29 mouse cellular contexts compared by ENCODE assay signal in the genomic region with DNA sequence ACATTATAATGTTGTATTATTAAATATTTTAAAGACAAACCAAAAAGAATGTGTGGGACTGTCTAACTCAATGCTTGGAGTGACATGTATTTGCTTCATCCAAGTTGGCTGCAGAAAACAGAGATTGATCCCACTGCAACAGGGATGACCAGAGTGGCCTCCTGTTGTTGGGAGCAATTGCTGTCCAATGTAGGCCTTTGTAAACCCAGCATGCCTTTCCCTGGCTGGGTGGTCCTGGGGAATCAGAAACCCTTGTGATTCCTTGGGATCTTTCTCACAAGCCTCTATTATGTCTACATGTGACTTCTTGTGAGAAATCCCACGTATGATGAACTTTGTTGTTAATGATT.
DNase-seq lines count a peak whose midpoint lies in the region; ATAC-seq lines count a peak whose summit lies in the region.
"Had no signal": no experiment of that assay in that cellular context is flagged by ENCODE, and none has a peak within 500 bp of the region (broad histone marks: within the 10 kb centered on the region; RNA-seq: fewer than 3 reads in every experiment).

No protein-coding gene starts in this region.

- H3K27ac ChIP-seq in embryonic facial prominence, embryonic 14.5 days (replicated peaks; ENCODE audit: low read depth, low read length), result no peak overlapping the region
- H3K27ac ChIP-seq in embryonic facial prominence, embryonic 10.5 days (replicated peaks), result no peak overlapping the region
- H3K27ac ChIP-seq in midbrain, embryonic 12.5 days (replicated peaks), result 0 out of 2 replicates have a peak overlapping the region, but pooled peaks have one; percentile 30
- H3K27ac ChIP-seq in midbrain, embryonic 16.5 days (ENCODE audit: low read length), result no peak overlapping the region
- H3K27ac ChIP-seq: embryonic facial prominence, embryonic 12.5 days; forebrain, embryonic 13.5 days; heart, adult 2 months; heart, embryonic 10.5 days; heart, embryonic 13.5 days; hindbrain, embryonic 14.5 days; hindbrain, postnatal 0 days had no signal

- no peaks in the 10 kb centered on the region for H3K36me3 ChIP-seq in embryonic facial prominence, embryonic 14.5 days (ENCODE audit: control insufficient read depth, insufficient read depth, low read length)
- no peaks in the 10 kb centered on the region for H3K36me3 ChIP-seq in embryonic facial prominence, embryonic 10.5 days (replicated peaks)
- no peaks in the 10 kb centered on the region for H3K36me3 ChIP-seq in midbrain, embryonic 12.5 days
- no peaks in the 10 kb centered on the region for H3K36me3 ChIP-seq in midbrain, embryonic 16.5 days (ENCODE audit: control insufficient read depth, insufficient read depth, low read length)
- H3K36me3 ChIP-seq: embryonic facial prominence, embryonic 12.5 days; G1E; heart, embryonic 10.5 days; heart, embryonic 13.5 days had no signal

- H3K4me3 ChIP-seq in embryonic facial prominence, embryonic 14.5 days (ENCODE audit: low read depth, low read length), result no peak overlapping the region
- H3K4me3 ChIP-seq in embryonic facial prominence, embryonic 10.5 days, result no peak overlapping the region
- no peak overlapping the region for H3K4me3 ChIP-seq in midbrain, embryonic 12.5 days
- H3K4me3 ChIP-seq in midbrain, embryonic 16.5 days (ENCODE audit: low read depth, low read length), result no peak overlapping the region
- H3K4me3 ChIP-seq: embryonic facial prominence, embryonic 12.5 days; erythroblast, embryonic 14.5 days; forebrain, embryonic 13.5 days; heart, adult 2 months; heart, embryonic 10.5 days; heart, embryonic 13.5 days had no signal

- no peaks in the 10 kb centered on the region for H3K4me1 ChIP-seq in embryonic facial prominence, embryonic 14.5 days (ENCODE audit: control insufficient read depth, insufficient read depth, low read length)
- H3K4me1 ChIP-seq in embryonic facial prominence, embryonic 10.5 days, result peaks cover 12% of the 10 kb centered on the region
- peaks cover 12% of the 10 kb centered on the region; the same call in 1 of the 2 replicates for H3K4me1 ChIP-seq in midbrain, embryonic 12.5 days
- no peaks in the 10 kb centered on the region for H3K4me1 ChIP-seq in midbrain, embryonic 16.5 days (ENCODE audit: control insufficient read depth, insufficient read depth, low read length)
- H3K4me1 ChIP-seq: embryonic facial prominence, embryonic 12.5 days; heart, embryonic 10.5 days; heart, embryonic 13.5 days had no signal

- no peaks in the 10 kb centered on the region for H3K27me3 ChIP-seq in embryonic facial prominence, embryonic 14.5 days (replicated peaks; ENCODE audit: control insufficient read depth, insufficient read depth, low read length)
- H3K27me3 ChIP-seq in embryonic facial prominence, embryonic 10.5 days (replicated peaks; ENCODE audit: low read depth, poor library complexity, severe bottlenecking), result no peaks in the 10 kb centered on the region
- H3K27me3 ChIP-seq in midbrain, embryonic 12.5 days, result no peaks in the 10 kb centered on the region
- H3K27me3 ChIP-seq in midbrain, embryonic 16.5 days (ENCODE audit: control insufficient read depth, insufficient read depth, low read depth, low read length), result no peaks in the 10 kb centered on the region
- H3K27me3 ChIP-seq: CH12.LX; embryonic facial prominence, embryonic 12.5 days; forebrain, embryonic 13.5 days; heart, embryonic 13.5 days had no signal

- no peak for DNase-seq in embryonic facial prominence, embryonic 14.5 days (ENCODE audit: low spot score)
- no peak for DNase-seq in embryonic facial prominence, embryonic 10.5 days (ENCODE audit: low spot score)
- peak; percentile 38 for DNase-seq in retina, embryonic 14.5 days (ENCODE audit: low spot score)
- DNase-seq in kidney, adult 9 months, result no peak
- DNase-seq: adrenal gland, adult 2 months; adrenal gland, postnatal 14 days; B cell, adult 2 months; cerebellum, adult 11 months; cerebellum, adult 2 months; cerebellum, adult 9-11 months; cerebellum, postnatal 25 days; gastrocnemius, postnatal 10 days; gastrocnemius, postnatal 36 days; heart, adult 2 months; heart, postnatal 14 days; heart, postnatal 4 days had no signal

- 77% methylated on average over 1 of the region's 1 CpGs for WGBS in embryonic facial prominence, embryonic 14.5 days
- 72% methylated on average over 1 of the region's 1 CpGs for WGBS in embryonic facial prominence, embryonic 10.5 days
- 46% methylated on average over 1 of the region's 1 CpGs for WGBS in midbrain, embryonic 12.5 days
- WGBS in midbrain, embryonic 16.5 days, result 49% methylated on average over 1 of the region's 1 CpGs

- ATAC-seq in embryonic facial prominence, embryonic 14.5 days (ENCODE audit: low read depth), result 0 out of 2 replicates have a peak, but pooled peaks have one; percentile 18
- ATAC-seq in midbrain, embryonic 12.5 days (ENCODE audit: low FRiP score, low read depth), result peak; percentile 54
- ATAC-seq in midbrain, embryonic 16.5 days, result no peak
- ATAC-seq: forebrain, embryonic 13.5 days; forebrain, embryonic 16.5 days; inflammation-experienced regulatory T-cells, adult 6 months had no signal

- H3K9ac ChIP-seq in embryonic facial prominence, embryonic 14.5 days (ENCODE audit: low read depth, low read length), result no peak overlapping the region
- no peak overlapping the region for H3K9ac ChIP-seq in midbrain, embryonic 12.5 days (replicated peaks)
- no peak overlapping the region for H3K9ac ChIP-seq in midbrain, embryonic 16.5 days (ENCODE audit: low read depth, low read length)
- H3K9ac ChIP-seq: embryonic facial prominence, embryonic 12.5 days; forebrain, embryonic 13.5 days; heart, embryonic 13.5 days; hindbrain, embryonic 14.5 days had no signal

- no peaks in the 10 kb centered on the region for H3K9me3 ChIP-seq in embryonic facial prominence, embryonic 14.5 days (ENCODE audit: control insufficient read depth, low read length)
- no peaks in the 10 kb centered on the region for H3K9me3 ChIP-seq in embryonic facial prominence, embryonic 10.5 days
- H3K9me3 ChIP-seq in midbrain, embryonic 12.5 days, result no peaks in the 10 kb centered on the region
- H3K9me3 ChIP-seq in midbrain, embryonic 16.5 days (replicated peaks; ENCODE audit: control insufficient read depth, low read length, poor library complexity, severe bottlenecking), result no peaks in the 10 kb centered on the region
- H3K9me3 ChIP-seq: embryonic facial prominence, embryonic 12.5 days; forebrain, embryonic 13.5 days; heart, embryonic 10.5 days; heart, embryonic 13.5 days had no signal

- H3K4me2 ChIP-seq in embryonic facial prominence, embryonic 14.5 days (ENCODE audit: low read depth, low read length), result no peak overlapping the region
- no peak overlapping the region for H3K4me2 ChIP-seq in midbrain, embryonic 12.5 days (replicated peaks)
- no peak overlapping the region for H3K4me2 ChIP-seq in midbrain, embryonic 16.5 days (ENCODE audit: low read length)
- H3K4me2 ChIP-seq: embryonic facial prominence, embryonic 12.5 days; forebrain, embryonic 13.5 days; heart, embryonic 13.5 days; hindbrain, embryonic 14.5 days had no signal
